Mouse (Mus musculus) heart, postnatal 14 days (tissue): Measurements from ENCODE around the gene Mboat2. TPM values are rescaled to one million over a fixed set of nuclear protein-coding genes. Genes with fewer than 3 reads are reported as not detected.

Experiments used
- DNase-seq, 2 experiments: peaks; one replicate each; pipeline ENCODE4 v3.0.0; 2021 to 2022
- intact Hi-C: fragments of 180-260 bp; cut with DNase I; formaldehyde crosslinking; loops from one replicate; pipeline ENCODE4 v1.15.1; 2025
- total RNA-seq, 2 experiments: library from RNA; stranded (reverse); gene quantifications; 2 replicates each; pipeline ENCODE4 v1.2.3; 2021

The Mboat2 gene
- total RNA-seq, 2 experiments from 2014 or later = 12.6 to 14.6 TPM

- intact Hi-C loops = no loop called here
- peak; percentile 93 to 98 for DNase-seq
These were observed 143.9 kb downstream of the Mboat2 start, which contains the start of gene Kidins220 for GRCm38 (mm10) chr12:24974446-24975114. Gene Kidins220, plus strand, starts transcription at chr12:24974925.

DNA sequence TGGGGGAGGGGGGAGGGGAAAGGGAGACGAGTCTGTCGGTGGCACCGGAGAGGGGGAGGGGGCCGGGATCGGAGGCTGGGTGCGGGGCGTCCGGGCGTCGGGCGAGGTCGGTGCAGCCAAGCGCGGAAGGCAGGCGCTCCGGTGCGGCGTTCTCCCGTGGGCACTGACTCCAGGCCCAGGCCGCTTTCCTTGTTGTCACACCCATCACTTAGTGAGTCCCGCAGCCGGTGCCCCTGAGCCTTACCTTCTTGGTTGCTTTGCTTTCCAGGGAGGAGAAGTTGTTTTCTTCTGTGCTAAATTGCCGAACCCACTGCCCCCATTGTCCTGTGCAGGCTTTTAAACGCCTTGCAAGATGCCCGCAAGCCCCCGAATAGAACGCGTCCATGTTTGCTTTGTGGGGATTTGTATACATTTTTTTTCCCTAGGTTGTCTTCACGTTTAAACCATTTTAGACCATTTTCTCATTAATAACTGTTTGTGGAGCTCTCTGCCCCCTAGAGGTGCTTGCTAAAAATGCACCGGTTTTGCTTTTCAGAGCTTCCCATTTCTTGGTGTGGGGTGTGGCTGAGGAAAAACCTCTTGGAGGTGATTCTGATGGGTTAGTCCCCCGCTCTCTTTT, 144.5 kb downstream of the Mboat2 start:
- peak; percentile 45 to 67 for DNase-seq
- intact Hi-C loops = no loop called here

DNA sequence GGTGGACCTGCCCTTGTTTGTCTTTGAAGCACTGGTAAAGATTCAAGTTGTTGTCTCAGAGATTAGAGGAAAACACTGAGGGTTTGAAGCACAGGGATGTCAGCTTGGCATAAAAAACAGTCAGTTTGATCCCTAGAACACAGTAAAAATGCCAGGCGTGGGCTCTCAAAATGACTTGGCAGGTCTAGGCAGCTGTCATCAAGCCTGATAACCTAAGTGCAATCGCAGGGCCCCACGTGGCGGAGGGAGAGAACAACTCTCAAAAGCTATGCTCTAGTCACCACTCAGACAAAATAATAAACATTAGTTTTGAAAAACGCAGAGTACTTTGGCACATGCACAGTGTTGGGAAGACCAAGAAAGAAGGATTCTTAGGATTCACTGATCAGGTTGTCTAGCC, 154.5 kb downstream of the Mboat2 start:
- intact Hi-C loops = no loop called here
- DNase-seq = no peak

DNA sequence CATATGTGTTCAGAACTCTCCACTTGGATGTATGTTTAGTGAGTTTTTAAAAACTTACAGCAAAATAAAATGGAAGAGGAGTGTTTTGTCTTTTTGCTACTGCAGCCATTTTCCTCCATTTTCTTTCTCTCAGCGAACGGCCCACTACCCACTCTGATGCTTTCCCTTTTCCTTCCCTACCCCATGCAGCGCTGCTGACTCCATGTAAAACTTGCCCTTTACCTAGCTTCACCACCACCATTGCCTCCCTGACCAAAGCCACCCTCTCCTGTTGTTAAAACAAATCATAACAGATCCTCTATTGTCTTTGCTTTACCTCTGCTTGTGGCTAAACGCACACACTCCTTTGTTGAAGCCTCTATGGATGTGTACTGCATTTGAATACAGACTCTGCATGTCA, 164.7 kb downstream of the Mboat2 start:
- intact Hi-C loops = no loop called here
- DNase-seq = no peak

DNA sequence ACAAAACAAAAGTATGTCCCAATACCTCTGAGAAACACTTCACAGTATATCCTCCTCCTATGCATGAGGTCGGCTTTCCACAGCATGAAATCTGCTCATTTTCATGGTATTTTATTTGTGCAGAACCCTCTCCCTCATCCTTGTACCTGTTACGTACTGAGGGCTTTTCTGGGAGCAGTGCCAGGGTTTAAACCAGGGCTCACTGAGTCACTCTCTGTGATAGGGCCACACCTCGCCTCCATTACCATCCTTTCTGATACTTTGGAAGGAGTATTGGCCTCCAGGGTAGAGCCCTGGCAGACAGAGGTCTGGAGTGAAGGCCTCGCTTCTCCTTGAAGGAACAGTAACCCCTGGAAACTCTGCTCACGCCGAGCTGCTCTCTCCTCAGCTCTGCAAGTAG, 174.7 kb downstream of the Mboat2 start:
- intact Hi-C loops = no loop called here
- no peak for DNase-seq

DNA sequence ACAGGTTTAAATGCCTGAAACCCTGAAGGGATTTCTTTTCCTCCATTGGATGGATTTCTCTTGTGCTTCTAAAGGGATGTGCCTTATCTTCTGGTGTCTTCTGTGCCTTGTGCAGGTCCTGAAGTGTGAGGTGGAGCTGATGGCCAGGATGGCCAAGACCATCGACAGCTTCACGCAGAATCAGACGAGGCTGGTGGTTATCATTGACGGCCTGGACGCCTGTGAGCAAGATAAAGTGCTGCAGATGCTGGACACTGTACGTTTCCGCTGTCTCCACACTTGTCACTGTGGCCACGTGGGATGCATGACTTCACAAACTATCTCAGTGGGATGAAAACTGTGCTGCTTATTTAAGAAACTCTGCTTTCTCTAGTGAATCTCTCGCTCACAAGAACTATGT, 179.3 kb downstream of the Mboat2 start:
- DNase-seq = no peak
- intact Hi-C loops = no loop called here

DNA sequence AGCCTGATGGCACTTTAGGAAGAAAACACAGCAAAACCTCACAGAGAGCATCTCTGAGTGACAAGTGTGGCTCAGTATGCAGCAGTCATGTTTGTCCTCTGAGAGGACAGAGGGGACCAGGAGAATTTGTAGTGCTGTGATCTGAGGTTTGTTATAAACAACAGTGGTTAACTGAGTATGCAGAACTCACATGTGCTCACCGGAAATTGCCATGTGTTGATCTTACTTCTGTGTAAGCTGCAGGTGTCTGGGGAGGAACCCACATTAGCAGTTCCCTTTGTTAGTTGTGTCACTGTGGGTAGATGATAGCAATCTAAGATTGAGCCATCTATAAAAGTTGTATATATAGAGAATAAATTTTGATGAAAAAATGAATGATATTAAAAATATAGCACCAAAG, 179.7 kb downstream of the Mboat2 start:
- intact Hi-C loops = no loop called here
- no peak for DNase-seq

DNA sequence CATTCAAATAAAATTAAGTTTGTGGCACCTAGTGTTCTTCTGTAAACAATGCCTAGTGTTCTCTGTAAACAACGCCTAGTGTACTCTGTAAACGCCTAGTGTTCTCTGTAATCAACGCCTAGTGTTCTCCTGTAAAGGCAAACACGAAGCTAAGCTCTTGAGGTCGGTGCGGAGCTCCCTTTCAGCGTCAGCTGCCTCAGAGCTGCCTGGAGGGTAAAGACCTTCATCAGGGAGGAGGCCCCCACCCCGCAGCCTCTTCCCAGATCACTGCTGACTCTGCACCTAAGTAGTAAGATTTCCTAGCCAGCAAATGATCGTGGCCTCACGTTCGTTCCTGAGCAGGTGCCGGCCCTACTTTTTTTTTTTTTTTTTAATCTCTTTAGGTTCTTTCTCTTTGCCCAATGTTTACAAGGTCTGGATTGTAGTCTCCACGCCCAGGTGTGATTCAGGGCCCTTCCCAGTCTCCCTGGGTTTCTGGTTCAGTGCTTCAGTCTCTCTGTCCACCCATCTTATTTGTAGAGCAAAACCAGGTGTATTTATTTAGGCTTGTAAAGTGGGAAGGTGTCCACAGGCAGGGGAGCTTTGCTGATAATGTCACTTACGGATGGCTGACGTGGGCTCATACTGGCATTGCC, 181.2 kb downstream of the Mboat2 start:
- intact Hi-C loops = no loop called here
- DNase-seq = no peak

DNA sequence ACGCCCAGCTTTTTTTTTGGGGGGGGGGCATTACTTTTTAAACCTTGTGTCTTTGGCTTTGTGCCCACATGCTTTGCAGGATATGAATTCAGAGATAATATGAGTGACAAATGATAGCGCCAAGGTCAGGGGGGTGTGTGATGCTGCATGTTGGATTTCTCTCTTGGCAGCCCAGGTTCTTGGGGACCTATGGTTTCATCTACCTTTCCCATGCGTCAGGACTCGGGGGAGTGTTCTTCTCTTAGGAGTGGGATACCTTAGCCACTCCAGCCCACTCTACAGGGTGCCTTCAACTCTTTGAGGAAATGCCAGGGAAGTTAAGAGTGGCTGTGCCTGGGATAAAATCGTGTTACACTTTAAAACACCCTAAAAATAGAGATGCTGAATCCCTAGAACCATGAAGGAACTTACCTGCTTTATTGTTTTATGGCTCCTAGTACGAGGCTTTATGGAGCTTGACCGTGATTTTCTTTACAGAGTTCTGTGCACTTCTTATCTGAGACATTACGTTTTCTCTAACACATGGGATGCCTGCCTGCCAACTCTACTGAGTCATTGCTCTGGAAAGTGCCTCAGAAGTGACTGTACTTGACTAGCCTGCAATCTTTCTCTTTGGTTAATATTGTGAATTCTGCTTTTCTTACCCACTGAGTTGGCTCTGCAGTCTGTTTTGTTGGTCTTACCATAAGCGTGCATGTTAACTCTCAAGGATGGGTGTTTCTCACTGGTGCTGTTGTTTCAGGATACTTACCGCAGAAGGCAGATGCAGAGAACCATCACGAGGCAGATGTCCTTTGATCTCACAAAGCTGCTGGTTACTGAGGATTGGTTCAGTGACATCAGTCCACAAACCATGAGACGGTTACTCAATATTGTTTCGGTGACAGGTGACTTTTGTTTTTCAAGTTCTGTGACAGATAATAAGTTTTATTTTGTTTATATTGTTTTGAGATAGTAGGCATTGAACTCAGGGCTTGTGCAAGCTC, 182.2 kb downstream of the Mboat2 start:
- intact Hi-C loops = no loop called here
- DNase-seq = peak in 1 of 2 experiments; percentile 35

Other genes starting within 250 kb of the Mboat2 start
- gene Klf11, start 179.6 kb upstream of the Mboat2 start, total RNA-seq = 10 to 100 TPM; 17.5 to 19.5 TPM
- 1 to 10 TPM; 5.5 to 6.0 TPM for gene Cys1, start 149.1 kb upstream of the Mboat2 start, total RNA-seq
- 10 to 100 TPM in 1 of 2 experiments, 1 to 10 TPM in 1; 9.2 to 20.7 TPM for gene Rrm2, start 122.6 kb upstream of the Mboat2 start, total RNA-seq
- 100 to 1,000 TPM in 1 of 2 experiments, 10 to 100 TPM in 1; 91.8 to 102 TPM for gene Kidins220, start 144.0 kb downstream of the Mboat2 start, total RNA-seq